Mouse (Mus musculus): ENCODE measurements at regions not wholly inside any gene's neighbourhood (a gene's known extent, or its start where the extent isn't known, plus 50 kb on each side); places are given as distances from the start of the nearest gene placed in this dataset.

DNA sequence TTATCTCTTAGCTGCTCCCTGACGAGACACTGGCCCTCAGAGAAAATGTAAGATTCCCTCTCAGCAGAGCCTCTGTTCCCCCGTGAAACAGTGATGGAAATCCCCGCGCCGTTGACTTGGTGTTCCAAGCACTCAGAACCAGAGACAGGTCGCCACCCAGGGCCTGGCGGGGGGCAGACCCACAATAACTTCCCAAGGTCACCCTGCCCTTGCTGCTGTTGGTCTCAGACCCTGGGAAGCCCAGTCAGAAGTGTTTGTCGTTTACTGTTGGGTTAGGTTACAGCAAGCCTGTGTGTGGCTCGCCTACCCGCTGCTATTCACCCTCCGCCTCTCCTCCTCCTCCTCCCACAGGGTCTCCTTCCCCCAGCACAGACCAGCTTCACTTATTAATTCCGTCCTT, 154.2 kb upstream of the Eomes start:
- TF ChIP-seq POLR2A (IDR thresholded peaks at IDR 0.05; ENCODE audit: borderline replicate concordance, control insufficient read depth, low read depth, low read length) (no peak), CTCF (IDR thresholded peaks at IDR 0.05; ENCODE audit: control insufficient read depth, insufficient read depth, low read length) (no peak)

All from bone marrow, adult 2 months (tissue).